Mouse (Mus musculus) monocyte, adult 5-6 weeks (primary cell): Measurements from ENCODE around the gene Dbp. TPM values are rescaled to one million over a fixed set of nuclear protein-coding genes. Genes with fewer than 3 reads are reported as not detected.
"Not testable (repeated sequence)": the region's sequence is repeated elsewhere in the genome, so short reads cannot be mapped to it uniquely, and the experiment has no call there.

Experiments
- ATAC-seq: fragments of 153-309, 156-312 bp; replicated peaks from 2 replicates; pipeline ENCODE4 v1.8.0; 2017; ENCODE audit warnings: mild to moderate bottlenecking; ENCODE audit not compliant: low TSS enrichment, insufficient number of reproducible peaks, severe bottlenecking, poor library complexity, low FRiP score
- total RNA-seq: library from RNA; stranded (forward); fragments of 200-1000, 200-491, 200-594 nt; gene quantifications from 3 replicates; pipeline ENCODE4 v1.2.3, GENCODE M21; 2017

Gene Dbp
- total RNA-seq: 4.3 to 13.1 TPM (median 4.5 TPM) in 3 replicates

GRCm38 (mm10) chr7:45704730-45705442 lies at the start of gene Dbp:
Gene Dbp, plus strand, starts transcription at chr7:45705088.
- ATAC-seq: peak; percentile 76

GRCm38 (mm10) chr7:45660746-45661478 lies 44.0 kb upstream of the Dbp start:
- ATAC-seq: peak; percentile 91

- not testable (repeated sequence) for ATAC-seq
Observed at GRCm38 (mm10) chr7:45661702-45662101, 43.2 kb upstream of the Dbp start.

- no peak for ATAC-seq
Observed at GRCm38 (mm10) chr7:45665303-45666138, 39.4 kb upstream of the Dbp start.

GRCm38 (mm10) chr7:45666161-45666560 lies 38.7 kb upstream of the Dbp start, which contains the start of gene Fut2:
Gene Fut2, minus strand, starts transcription at chr7:45666394.
- no peak for ATAC-seq

GRCm38 (mm10) chr7:45667761-45668160 lies 37.1 kb upstream of the Dbp start:
- ATAC-seq: no peak

- no peak for ATAC-seq
Observed at GRCm38 (mm10) chr7:45668921-45669320, 36.0 kb upstream of the Dbp start.

- no peak for ATAC-seq
Observed at GRCm38 (mm10) chr7:45677627-45678295, 27.1 kb upstream of the Dbp start.

GRCm38 (mm10) chr7:45678513-45678912 lies 26.4 kb upstream of the Dbp start:
- ATAC-seq: no peak

- no peak for ATAC-seq
Observed at GRCm38 (mm10) chr7:45679966-45680621, 24.8 kb upstream of the Dbp start.

GRCm38 (mm10) chr7:45681046-45681736 lies 23.7 kb upstream of the Dbp start:
- ATAC-seq: no peak

GRCm38 (mm10) chr7:45682144-45683126 lies 22.5 kb upstream of the Dbp start:
- ATAC-seq: peak; percentile 79

- no peak for ATAC-seq
Observed at GRCm38 (mm10) chr7:45683396-45684050, 21.4 kb upstream of the Dbp start, which contains the start of gene Ntn5. Gene Ntn5, plus strand, starts transcription at chr7:45684022.

GRCm38 (mm10) chr7:45685811-45686210 lies 19.1 kb upstream of the Dbp start:
- ATAC-seq: no peak

GRCm38 (mm10) chr7:45686841-45687240 lies 18.0 kb upstream of the Dbp start:
- ATAC-seq: no peak

- peak; percentile 7; the same call in 1 of the 2 replicates for ATAC-seq
Observed at GRCm38 (mm10) chr7:45689099-45689498, 15.8 kb upstream of the Dbp start.
